Mouse (Mus musculus): Measurements from ENCODE around the gene Sprr2a3. TPM values are rescaled to one million over a fixed set of nuclear protein-coding genes. Genes with fewer than 3 reads are reported as not detected.

Sprr2a3 gene
- polyA plus RNA-seq, 1 experiment = 8.8 TPM

GRCm38 (mm10) chr3:92317384-92317783 is 32.2 kb downstream of the Sprr2a3 start:
- 67% methylated on average over 2 of the region's 2 CpGs for WGBS

GRCm38 (mm10) chr3:92336278-92336677 is 51.1 kb downstream of the Sprr2a3 start:
- Histone ChIP-seq H3K4me1 (replicated peaks; ENCODE audit: control insufficient read depth, insufficient read depth, low read length) (no peaks in the 10 kb centered on the region), H3K27ac (ENCODE audit: control insufficient read depth, insufficient read depth, low read length) (no peak overlapping the region), H3K27me3 (ENCODE audit: control insufficient read depth, insufficient read depth, low read length) (no peaks in the 10 kb centered on the region), H3K36me3 (ENCODE audit: control insufficient read depth, insufficient read depth, low read length) (no peaks in the 10 kb centered on the region), H3K4me3 (ENCODE audit: control insufficient read depth, insufficient read depth, low read length) (no peak overlapping the region)
- TF ChIP-seq POLR2A (IDR thresholded peaks at IDR 0.05; ENCODE audit: control insufficient read depth, extremely low read depth, insufficient read depth, low read length, poor library complexity) = no peak
- TF ChIP-seq CTCF (IDR thresholded peaks at IDR 0.05; ENCODE audit: borderline replicate concordance, control insufficient read depth, extremely low read depth, insufficient read depth, low read length, poor library complexity) = no peak
- 92% methylated on average over 1 of the region's 1 CpGs for WGBS
- no peak for DNase-seq

More at GRCm38 (mm10) chr3:92317384-92317783, 32.2 kb downstream of the Sprr2a3 start:
- TF ChIP-seq POLR2A (IDR thresholded peaks at IDR 0.05; ENCODE audit: control insufficient read depth, extremely low read depth, insufficient read depth, low read length, poor library complexity) (no peak), CTCF (IDR thresholded peaks at IDR 0.05; ENCODE audit: borderline replicate concordance, control insufficient read depth, extremely low read depth, insufficient read depth, low read length, poor library complexity) (no peak)
- H3K27ac ChIP-seq (ENCODE audit: control insufficient read depth, insufficient read depth, low read length) = no peak overlapping the region
- no peak for DNase-seq
- H3K27me3 ChIP-seq (ENCODE audit: control insufficient read depth, insufficient read depth, low read length) = no peaks in the 10 kb centered on the region
- H3K4me1 ChIP-seq (replicated peaks; ENCODE audit: control insufficient read depth, insufficient read depth, low read length) = no peaks in the 10 kb centered on the region
- H3K36me3 ChIP-seq (ENCODE audit: control insufficient read depth, insufficient read depth, low read length) = no peaks in the 10 kb centered on the region
- H3K4me3 ChIP-seq (ENCODE audit: control insufficient read depth, insufficient read depth, low read length) = no peak overlapping the region

GRCm38 (mm10) chr3:92338840-92339239 is 53.6 kb downstream of the Sprr2a3 start, which contains the start of gene Sprr2d:
Gene Sprr2d (plus strand): TSS chr3:92339140.
- Histone ChIP-seq H3K36me3 (ENCODE audit: control insufficient read depth, insufficient read depth, low read length) (no peaks in the 10 kb centered on the region), H3K4me1 (replicated peaks; ENCODE audit: control insufficient read depth, insufficient read depth, low read length) (no peaks in the 10 kb centered on the region), H3K27ac (ENCODE audit: control insufficient read depth, insufficient read depth, low read length) (no peak within 1 kb of the TSS), H3K27me3 (ENCODE audit: control insufficient read depth, insufficient read depth, low read length) (no peaks in the 10 kb centered on the region), H3K4me3 (ENCODE audit: control insufficient read depth, insufficient read depth, low read length) (no peak within 1 kb of the TSS)
- TF ChIP-seq POLR2A (IDR thresholded peaks at IDR 0.05; ENCODE audit: control insufficient read depth, extremely low read depth, insufficient read depth, low read length, poor library complexity) = no peak
- no peak for TF ChIP-seq CTCF (IDR thresholded peaks at IDR 0.05; ENCODE audit: borderline replicate concordance, control insufficient read depth, extremely low read depth, insufficient read depth, low read length, poor library complexity)
- WGBS = 95% methylated on average over 5 of the region's 5 CpGs
- DNase-seq = no peak

Other genes starting within 250 kb of the Sprr2a3 start
- gene Lor, start 202.3 kb upstream of the Sprr2a3 start, polyA plus RNA-seq (2012; rRNA removed) = 0.69 and 0.71 TPM in 2 replicates
- gene Prr9, start 161.5 kb upstream of the Sprr2a3 start, polyA plus RNA-seq (2012; rRNA removed) = 0.14 TPM in 1 of 2 replicates, not detected in the other
- gene Lelp1, start 142.7 kb upstream of the Sprr2a3 start, polyA plus RNA-seq (2012; rRNA removed) = 0.27 TPM in 1 of 2 replicates, not detected in the other
- 1.3 and 1.5 TPM in 2 replicates for gene Sprr2a1, start 69.6 kb upstream of the Sprr2a3 start, polyA plus RNA-seq (2012; rRNA removed)
- 294 and 400 TPM in 2 replicates for gene Sprr2a2, start 69.5 kb upstream of the Sprr2a3 start, polyA plus RNA-seq (2012; rRNA removed)
- gene Sprr2b, start 31.2 kb downstream of the Sprr2a3 start, polyA plus RNA-seq (2012; rRNA removed) = 0.42 and 0.51 TPM in 2 replicates
- gene Sprr2d, start 53.7 kb downstream of the Sprr2a3 start, polyA plus RNA-seq (2012; rRNA removed) = 0.73 and 2.9 TPM in 2 replicates
- 0.32 and 1.4 TPM in 2 replicates for gene Sprr2e, start 66.7 kb downstream of the Sprr2a3 start, polyA plus RNA-seq (2012; rRNA removed)
- 0.52 and 0.93 TPM in 2 replicates for gene Sprr2f, start 79.8 kb downstream of the Sprr2a3 start, polyA plus RNA-seq (2012; rRNA removed)
- gene Sprr2h, start 100.3 kb downstream of the Sprr2a3 start, polyA plus RNA-seq (2012; rRNA removed) = 0.15 TPM in 1 of 2 replicates, not detected in the other
- 1.8 TPM in 2 replicates for gene Sprr2i, start 122.6 kb downstream of the Sprr2a3 start, polyA plus RNA-seq (2012; rRNA removed)
- 0.22 and 0.34 TPM in 2 replicates for gene Sprr2j-ps, start 132.7 kb downstream of the Sprr2a3 start, polyA plus RNA-seq (2012; rRNA removed)
- gene Gm9774, start 144.0 kb downstream of the Sprr2a3 start, polyA plus RNA-seq (2012; rRNA removed) = 9.9 and 12.4 TPM in 2 replicates
- gene Sprr2k, start 147.2 kb downstream of the Sprr2a3 start, polyA plus RNA-seq (2012; rRNA removed) = not detected in 2 replicates
- gene Sprr1b, start 153.4 kb downstream of the Sprr2a3 start, polyA plus RNA-seq (2012; rRNA removed) = 2.2 and 2.5 TPM in 2 replicates
- 0.14 and 0.51 TPM in 2 replicates for gene Sprr3, start 173.3 kb downstream of the Sprr2a3 start, polyA plus RNA-seq (2012; rRNA removed)
- 30.1 and 34.5 TPM in 2 replicates for gene Sprr1a, start 200.5 kb downstream of the Sprr2a3 start, polyA plus RNA-seq (2012; rRNA removed)
- gene Sprr4, start 215.1 kb downstream of the Sprr2a3 start, polyA plus RNA-seq (2012; rRNA removed) = not detected in 2 replicates
- 0.82 and 1.9 TPM in 2 replicates for gene 2310046K23Rik, start 249.1 kb downstream of the Sprr2a3 start, polyA plus RNA-seq (2012; rRNA removed)